Mouse (Mus musculus): Measurements from ENCODE around the gene Ctsz.

The Ctsz gene

DNA sequence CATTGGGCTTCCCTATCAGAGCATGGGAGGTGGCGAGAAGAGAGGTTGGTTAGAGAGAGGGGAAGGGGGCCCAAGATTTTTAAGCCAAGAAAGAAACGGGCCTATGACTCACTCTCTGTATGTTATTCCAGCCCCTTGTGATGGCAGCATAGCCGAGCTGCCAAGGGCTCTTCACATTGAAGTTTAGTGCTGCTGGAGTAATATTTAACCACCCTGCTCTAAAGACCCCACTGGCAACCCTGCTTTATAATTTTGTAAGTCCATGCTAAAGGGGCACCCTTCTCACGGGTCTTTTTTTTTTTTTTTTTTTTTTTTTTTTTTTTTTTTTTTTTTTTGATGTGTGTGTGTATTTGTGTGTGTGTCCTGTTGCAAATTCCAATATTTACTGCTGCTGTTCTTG is 3.1 kb upstream of the Ctsz start:
- no peak for DNase-seq (ENCODE audit: inconsistent ontology term)

DNA sequence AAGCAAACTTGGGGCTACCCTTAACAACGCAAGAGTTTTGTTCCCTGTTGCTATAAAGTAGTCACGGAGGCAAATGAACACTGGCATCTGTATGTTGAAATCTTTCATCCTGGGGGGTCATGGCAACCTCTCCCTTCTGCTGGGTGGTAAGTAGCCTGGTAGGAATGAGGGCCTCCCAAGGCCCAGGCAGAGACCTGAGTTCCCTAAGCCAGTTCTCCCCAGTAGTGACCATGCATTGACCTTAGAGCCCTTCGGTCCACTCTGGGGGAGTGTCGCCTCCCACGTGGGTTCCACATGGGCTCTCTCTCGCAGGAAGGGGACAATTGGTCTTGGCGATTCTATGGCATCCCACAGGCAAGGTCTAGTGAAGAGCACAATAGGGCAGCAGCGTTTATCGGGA is 1.1 kb upstream of the Ctsz start:
- no peak for DNase-seq (ENCODE audit: inconsistent ontology term)

DNA sequence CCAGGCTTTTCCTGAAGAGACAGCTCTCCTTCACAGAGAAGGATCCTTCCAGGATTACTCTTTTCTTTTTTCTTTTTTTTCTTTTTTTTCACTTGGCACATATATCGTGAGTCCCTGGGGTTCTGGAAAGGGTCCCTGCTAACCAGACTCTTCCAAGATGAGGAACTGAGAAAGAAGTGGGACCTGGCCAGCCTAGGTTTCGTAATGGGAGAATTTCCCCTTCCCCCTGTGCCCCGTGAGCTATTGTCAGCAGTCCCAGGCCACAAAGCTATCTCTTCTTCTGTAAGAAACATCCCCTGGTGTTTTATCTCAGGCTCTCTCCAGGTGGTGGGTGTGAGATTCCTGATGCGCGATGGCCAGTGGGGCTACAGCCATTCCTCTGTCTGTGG is 605 bp upstream of the Ctsz start:
- no peak for DNase-seq (ENCODE audit: inconsistent ontology term)

DNA sequence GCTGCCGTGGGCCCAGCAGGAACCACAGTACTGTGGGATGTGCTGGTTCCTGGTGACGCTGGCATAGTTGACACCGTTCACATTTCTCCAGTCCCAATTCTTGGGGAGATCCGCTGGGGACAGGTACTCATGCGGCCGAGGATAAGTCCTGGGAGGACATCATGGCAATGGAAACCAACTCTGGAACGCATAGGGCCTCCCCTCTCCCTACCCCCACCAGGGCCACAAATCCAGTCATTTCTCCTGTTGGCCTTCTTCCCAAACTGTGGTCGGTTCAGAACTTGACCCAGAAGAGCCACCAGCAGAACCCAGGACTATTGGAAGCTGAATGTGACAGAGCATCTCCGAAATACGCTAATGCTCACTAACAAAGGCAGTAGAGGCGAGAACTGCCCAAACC is 658 bp downstream of the Ctsz start:
- DNase-seq (ENCODE audit: inconsistent ontology term): no peak

DNA sequence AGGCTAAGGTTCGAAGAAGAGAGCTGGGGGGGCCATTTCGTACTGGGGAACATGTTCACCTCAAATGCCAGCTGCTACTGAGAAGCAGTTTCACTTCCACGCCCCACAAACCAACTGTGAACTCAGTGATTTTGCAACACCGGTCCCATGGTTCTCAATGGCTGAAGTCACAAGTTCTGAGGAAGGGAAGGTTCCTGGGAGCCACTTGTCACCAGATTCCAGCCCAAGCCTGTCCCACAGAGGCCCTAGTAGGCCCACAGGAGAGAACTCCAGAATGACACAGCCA is 1.2 kb downstream of the Ctsz start:
- no peak for DNase-seq (ENCODE audit: inconsistent ontology term)

DNA sequence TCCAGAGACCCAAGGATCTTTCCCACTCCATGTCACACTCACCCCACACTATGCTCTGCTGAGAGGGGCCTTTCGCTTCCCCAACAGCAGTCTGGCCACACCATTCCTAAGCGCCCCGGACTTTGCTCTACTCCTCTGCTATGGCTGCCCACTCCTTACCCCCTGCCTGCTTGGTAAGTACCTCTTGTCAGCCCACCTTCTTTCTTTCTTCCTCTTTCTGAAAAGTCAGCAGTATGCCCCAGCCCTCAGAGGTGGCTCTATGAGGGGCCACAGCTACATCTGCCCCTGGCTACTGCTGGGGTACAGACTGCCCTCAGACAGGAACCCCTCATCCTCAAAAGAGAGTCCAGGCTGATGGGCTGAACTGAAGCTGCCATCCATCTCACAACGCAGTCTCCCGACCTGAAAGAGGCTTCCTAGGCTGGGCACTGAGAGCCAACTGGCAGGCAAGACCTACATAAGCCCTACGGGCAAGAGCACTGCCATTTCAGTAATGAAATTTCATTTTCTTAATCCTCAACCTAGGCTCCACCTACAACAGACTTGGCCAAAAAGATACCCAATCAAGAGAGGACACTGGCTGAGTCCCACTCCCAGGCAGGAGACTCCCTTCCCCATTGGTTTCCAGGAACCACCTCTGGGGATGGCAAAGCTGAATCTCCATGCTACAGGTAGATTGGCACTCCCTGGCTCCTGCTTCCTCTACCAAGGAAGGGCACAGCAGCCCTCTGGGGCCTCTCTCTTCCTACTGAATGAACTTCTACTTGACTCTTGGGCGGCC is 1.7 kb downstream of the Ctsz start:
- DNase-seq (ENCODE audit: inconsistent ontology term): no peak

DNA sequence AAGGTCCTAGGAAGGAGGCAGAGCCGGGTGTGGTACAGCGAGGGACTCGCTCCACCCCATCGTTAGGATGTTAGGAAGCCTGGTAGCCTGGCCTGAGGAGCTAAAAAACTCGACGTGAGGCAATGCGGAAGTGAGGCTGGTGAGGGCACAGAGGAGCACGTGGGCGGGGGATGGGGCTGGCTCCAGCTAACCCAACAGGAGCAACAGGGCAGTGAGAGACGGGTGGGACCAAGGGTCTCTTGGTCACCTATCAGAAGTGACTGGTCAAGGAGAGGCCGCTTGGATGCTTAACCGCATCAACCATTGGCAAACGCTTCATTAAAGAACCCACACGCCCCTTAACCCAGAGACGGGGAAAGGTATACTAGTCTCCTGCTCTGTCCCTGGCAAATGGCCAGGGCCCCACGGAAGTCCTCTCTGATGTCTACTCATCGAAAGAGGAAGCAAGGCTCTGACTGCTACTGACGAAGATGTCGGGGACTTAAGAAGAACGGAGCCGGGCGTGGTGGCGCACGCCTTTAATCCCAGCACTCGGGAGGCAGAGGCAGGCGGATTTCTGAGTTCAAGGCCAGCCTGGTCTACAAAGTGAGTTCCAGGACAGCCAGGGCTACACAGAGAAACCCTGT is 2.6 kb downstream of the Ctsz start:
- no peak for DNase-seq (ENCODE audit: inconsistent ontology term)

DNA sequence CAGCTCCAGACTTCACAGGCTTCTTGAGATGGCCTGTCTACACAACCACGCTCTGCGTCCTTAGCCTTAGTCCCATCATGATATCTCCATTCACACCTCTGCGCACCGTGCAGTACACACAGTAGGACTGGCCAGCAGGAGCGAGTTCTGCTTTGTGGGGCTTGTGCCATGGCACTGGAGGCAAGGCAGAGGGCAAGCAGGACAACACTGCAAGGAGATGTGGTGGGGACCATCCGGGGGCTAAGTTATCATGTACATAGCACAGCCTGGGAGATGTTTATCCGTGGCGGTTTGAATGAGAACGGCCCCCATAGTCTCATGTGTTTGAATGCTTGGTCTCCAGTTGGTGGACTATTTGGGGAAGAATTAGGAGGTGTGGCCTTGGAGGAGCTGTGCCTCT is 3.9 kb downstream of the Ctsz start:
- no peak for DNase-seq (ENCODE audit: inconsistent ontology term)

DNA sequence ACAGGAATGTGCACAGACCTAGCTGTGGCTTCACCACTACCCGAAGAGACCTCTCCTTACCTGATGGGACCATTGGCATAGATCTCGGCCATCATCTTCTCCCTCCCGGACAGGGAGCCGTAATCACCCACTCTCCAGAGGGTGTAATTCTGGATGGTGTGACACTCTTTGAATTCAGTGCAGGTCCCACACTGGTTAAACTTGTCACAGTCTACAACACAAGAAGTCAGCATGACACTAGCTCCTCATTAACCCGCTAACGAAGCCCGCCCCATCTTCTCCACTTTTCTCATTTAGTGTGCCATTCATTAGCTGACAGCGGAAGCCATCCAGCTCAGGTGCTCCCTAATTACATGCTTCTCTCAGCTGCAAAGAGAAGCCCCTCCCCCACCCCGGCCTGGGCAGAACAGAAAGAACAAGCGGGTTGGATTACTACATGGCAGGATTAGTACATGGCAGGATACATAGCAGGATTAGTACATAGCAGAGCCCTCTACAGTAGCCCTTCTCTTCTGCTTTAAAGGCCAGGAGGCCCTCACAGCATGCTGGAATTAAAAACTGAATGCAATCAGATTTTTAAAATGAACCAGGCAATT is 9.7 kb downstream of the Ctsz start:
- DNase-seq (ENCODE audit: inconsistent ontology term): no peak

DNA sequence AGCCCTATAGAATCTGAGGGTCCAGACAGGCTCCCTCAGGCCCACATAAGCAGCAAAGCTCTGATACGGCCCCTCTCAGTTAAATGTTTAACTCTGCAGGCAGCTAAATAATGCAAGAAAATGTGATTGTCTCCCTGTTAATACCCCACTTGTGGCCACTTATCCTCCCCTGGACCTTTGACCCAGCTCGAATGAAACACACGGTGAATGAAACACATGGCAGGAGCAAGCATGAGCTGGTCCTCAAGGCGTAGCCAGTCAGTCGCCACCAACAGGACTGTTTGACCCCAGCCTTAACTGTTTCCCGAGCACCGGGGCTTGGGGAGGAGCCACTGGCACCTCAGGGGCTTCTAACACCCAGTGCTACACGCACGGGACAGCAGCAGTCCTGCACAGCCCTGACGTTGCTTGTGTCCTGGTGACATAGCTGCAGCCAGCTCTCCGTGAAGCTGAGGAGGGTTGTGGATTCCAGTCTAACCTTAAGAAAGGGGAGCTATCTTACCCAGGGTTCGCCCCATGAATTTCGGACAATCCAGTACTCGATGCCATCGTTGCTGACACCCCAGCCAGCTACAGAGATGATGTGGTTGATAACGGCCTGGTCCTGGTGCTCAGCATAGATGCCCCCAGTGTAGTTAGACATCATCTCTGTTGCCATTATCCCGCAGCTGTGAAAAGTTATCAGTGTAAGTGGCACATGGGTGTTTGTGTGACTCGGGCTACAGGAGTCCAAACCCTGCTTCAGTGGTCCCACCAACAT is 10.6 kb downstream of the Ctsz start:
- DNase-seq (ENCODE audit: inconsistent ontology term): no peak

DNA sequence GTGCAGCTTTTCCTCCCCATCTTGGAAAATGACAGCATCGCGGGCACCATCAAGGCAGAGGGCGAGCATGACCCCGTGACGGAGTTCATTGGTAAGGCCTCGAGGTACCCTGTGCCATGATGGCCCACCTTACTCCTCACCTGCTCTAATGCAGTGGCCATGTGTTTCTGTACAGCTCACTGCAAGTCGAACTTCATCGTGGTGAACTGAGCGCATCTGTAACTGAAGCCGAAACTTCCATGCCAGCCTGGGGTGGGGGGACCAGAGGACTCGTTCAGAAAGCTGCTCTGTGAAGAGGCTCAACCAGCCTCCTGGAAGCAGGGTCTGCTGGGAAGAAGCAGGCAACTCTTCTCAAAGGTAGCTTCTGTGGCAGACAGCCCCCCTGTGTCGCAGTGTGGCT is 12.0 kb downstream of the Ctsz start:
- no peak for DNase-seq (ENCODE audit: inconsistent ontology term)

DNA sequence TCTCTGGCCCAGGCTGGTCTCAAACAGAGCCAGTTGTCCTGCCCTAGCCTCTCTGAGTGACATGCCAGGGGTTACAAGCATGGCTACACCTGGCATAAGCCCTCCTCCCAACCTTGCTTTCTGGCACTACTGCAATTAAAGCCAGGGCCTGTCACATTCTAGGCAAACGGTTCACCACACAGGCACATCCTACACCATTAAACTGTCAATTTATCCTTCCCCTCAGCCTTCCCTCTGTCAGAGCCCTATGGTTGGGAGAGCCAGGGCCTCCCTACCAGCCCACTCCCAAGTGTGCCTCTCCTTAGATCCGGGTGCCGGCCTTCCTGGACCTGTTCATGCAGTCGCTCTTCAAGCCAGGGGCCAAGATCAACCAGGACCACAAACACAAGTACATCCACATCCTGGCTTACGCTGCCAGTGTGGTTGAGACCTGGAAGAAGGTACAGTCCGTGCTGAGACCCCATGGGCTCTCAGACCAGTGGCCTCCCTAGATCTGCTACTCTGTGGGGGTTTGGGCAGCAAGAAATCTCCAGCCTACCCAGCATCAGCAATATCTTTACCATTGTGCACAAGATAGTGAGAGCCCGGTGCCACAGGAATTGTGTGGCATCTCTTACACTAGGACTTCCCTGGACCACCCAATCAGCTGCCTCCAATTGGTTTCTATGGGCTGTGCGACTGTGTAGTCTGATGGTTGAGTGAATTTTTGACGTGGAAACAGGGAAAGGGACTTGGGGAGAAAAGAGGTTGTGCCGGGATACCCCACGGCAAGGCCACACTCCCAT is 14.3 kb downstream of the Ctsz start:
- no peak for DNase-seq (ENCODE audit: inconsistent ontology term)

DNA sequence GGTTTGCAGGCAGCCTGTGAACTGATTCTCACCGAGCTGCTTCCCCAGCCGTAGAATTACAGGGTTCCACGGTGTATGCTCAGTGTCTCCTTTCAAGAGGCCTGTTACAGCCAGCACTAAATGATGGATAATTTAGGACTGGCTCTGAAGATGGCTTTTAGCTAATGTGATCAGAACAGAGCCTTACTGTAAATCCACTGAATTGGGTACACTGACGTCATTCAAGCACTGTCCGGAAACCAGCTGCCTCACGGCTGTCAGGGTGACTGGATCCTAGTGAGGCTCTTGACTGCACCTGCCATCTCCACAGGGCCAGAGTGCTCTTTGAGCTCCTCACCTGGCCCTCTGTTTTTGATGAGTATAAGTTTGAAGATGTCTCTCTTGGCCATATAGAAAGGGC is 17.7 kb downstream of the Ctsz start:
- DNase-seq (ENCODE audit: inconsistent ontology term): no peak

DNA sequence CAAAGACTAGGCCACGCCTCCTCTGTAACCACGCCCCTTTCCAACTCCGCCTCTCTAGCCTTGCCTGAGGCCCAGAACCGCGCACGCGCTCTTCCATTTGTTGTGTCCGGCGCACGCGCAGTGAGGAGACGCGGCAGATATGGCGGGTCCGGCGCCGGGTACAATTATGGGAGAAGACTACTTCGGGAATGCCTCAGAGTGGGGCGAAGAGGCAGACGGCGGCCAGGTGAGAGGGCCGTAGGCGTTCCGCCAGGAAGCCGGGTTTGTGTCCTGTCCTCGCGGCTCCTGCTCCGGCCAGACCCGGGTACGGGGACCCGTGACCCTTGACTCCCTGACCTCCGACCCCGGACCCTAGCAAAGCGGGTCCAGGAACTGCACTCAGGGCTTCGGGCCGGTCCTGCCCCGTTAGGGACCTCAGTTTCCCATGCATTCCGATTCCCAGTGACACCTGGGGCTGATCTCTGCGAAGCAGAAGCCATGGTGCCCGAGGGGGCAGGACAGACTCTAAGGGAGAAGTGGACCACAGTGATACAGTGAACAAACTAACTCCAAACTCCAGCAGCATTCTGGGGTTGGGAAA is 23.0 kb downstream of the Ctsz start, which contains the start of gene Nelfcd:
Nelfcd (plus strand) TSS at position 74 of the 580 bp plus-strand sequence.
- DNase-seq (ENCODE audit: inconsistent ontology term): peak; percentile 94

DNA sequence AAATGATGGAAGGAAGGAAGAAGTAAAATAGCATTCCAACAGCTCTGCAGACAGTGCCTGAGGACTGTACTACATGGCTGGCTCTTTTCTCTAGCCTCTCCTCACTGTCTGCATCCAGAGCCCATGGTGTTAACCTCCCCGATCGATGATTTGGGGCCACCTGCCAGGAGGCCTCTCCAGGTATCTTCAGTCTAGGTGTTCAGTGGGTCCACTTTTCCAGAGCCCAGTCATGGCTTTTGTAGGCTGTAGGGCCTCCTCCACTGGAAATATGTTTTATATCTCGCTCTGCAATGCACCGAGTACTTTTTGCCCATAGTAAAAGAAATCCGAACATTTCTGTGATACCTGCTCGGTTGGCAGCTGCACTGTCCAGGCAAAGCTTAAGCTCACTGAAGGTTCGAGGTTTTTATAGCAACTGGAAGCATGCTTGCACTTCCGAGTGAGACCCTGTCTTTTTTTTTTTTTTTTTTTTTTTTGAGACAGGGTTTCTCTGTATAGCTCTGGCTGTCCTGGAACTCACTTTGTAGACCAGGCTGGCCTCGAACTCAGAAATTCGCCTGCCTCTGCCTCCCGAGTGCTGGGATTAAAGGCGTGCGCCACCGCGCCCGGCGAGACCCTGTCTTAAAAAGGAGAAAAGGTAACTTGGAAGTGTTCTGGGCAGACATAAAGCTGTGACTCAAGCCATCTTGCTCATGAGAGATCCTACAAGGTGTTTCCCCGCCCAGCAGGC is 23.7 kb downstream of the Ctsz start:
- no peak for DNase-seq (ENCODE audit: inconsistent ontology term)

DNA sequence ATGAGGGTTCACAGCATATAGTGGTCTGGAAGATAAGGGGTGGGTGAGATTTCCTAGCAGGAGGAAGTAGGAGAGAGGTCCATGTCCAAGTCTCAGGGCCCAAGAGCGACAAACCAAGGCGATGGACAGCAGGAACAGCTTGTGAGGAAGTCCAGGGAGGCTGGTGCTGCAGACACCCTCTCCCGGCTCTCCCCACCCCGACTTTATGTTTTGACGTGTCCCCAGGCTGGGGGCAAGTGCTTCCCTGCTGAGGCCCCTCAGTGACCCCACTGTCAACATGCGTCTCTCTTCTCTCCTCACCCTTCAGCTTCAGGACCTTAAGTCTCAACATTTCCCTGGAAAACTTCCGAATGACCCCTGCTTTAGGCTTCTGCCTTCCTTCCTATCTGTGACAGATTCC is 25.7 kb downstream of the Ctsz start:
- no peak for DNase-seq (ENCODE audit: inconsistent ontology term)

DNA sequence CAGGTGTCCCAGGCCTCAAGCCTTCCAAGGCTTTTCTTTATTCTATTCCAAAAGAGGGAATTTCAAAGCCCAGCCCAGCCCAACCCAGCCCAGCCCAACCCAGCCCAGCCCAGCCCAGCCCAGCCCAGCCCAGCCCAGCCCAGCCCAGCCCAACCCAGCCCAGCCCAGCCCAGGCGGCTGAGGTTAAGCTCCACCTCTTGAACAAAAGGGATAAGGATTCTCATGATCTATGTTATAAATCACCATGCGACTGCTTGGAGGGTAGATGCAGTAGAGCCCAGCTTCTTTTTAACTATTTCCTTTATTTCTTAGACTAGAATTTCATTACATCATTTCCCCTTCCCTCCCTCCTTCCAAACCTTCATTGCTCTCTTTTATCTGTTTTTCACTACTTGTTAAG is 28.6 kb downstream of the Ctsz start:
- no peak for DNase-seq (ENCODE audit: inconsistent ontology term)

DNA sequence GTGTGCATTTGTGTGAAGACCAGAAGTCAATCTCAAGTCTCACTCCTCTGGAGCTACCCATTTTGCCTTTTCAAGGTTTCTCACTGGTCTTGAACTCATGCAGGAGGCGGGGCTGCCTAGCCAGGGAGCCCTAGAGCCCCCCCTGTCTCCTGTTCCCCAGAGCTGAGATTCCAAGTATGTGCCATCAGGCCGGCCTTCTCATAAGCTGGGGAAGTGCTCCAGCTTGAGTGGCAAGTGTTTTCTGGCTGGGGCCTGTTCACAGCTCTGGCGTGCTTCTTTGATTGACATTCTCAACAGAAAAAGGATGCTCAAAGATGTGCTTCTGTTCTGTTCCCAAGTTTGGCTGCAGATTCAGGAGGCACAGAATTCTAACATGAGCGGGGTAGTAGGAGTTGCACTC is 38.4 kb downstream of the Ctsz start:
- no peak for DNase-seq (ENCODE audit: inconsistent ontology term)

DNA sequence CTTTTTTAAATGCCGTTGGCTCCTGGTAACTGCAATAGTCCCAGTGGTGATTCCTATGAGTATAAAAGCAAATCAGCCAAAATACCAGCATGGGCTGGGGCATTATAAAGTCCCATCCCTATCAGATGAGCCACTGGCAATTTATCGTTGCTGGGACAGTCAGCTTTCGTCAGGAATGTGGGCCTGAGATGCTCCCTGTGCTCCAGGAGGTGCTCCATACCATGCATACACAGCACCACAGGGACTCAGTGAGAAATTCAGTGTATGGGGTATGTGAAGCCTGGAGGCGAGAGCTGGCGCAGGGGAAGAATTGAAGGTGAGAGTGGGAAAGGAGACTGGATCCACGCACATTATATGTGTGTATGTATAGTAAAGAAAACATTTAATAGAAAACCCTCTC is 41.0 kb downstream of the Ctsz start:
- no peak for DNase-seq (ENCODE audit: inconsistent ontology term)

DNA sequence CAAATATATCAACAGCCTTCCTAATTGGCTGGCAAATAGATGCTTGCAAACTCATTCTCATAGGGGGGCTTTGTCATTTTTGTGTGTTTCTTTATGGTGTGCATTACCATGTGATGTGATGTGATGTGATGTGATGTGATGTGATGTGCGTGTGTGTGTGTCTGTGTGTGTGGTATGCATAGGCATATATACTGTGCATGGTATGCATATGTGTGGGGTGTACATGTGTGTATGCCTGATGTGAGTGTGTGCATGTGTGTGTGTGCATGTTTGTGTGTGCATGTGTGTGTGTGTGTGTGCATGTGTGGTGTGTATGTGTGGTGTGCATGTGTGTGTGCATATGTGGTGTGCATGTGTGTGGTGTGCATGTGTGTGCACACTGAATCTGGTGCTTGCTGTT is 41.8 kb downstream of the Ctsz start:
- no peak for DNase-seq (ENCODE audit: inconsistent ontology term)

DNA sequence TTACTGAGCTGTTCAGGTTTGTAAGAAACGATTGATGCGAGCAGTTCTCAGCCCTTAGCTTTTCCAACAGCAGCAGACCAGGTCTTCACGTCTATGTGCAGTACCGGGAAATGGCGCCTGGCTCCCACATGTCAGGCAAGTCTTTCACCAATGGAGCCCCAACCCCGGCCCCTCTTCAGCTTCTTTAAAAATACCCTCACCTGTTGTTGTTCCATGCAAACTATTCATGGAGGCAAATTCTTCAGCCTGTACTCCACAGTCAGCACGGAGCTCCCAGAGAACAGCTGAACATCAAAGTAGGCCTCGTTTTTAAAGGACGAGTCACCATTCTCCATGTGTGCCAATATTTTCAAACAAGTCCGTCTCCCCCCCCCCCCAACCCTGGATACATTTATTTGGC is 42.2 kb downstream of the Ctsz start:
- DNase-seq (ENCODE audit: inconsistent ontology term): peak; percentile 14

Measured in Muller cell, postnatal 12 days (primary cell).